Mouse (Mus musculus) erythroblast, embryonic 14.5 days (primary cell): ENCODE data around the gene Elf2. TPM values are rescaled to one million over a fixed set of nuclear protein-coding genes. Genes with fewer than 3 reads are reported as not detected.

Experiments
- H3K27me3 ChIP-seq: 2 replicates; pipeline ENCODE4 v1.6.1; 2012; ENCODE audit warnings: inconsistent platforms; ENCODE audit not compliant: control insufficient read depth
- H3K36me3 ChIP-seq: 2 replicates; pipeline ENCODE4 v1.6.1; 2012; ENCODE audit warnings: mild to moderate bottlenecking, inconsistent platforms; ENCODE audit not compliant: control insufficient read depth
- H3K4me1 ChIP-seq: 2 replicates; pipeline ENCODE4 v1.6.1; 2012; ENCODE audit warnings: inconsistent platforms; ENCODE audit not compliant: control insufficient read depth
- H3K4me3 ChIP-seq: replicated peaks from 2 replicates; pipeline ENCODE3; 2012; ENCODE audit warnings: moderate library complexity, mild to moderate bottlenecking, inconsistent platforms
- H3K9me3 ChIP-seq: 2 replicates; pipeline ENCODE4 v1.6.1; 2012; ENCODE audit warnings: low read length, inconsistent platforms, mixed read lengths; ENCODE audit not compliant: control insufficient read depth
- GATA1 ChIP-seq: IDR thresholded peaks from 2 replicates; pipeline ENCODE4 v1.6.1; 2012; ENCODE audit warnings: low read length, inconsistent platforms, mixed read lengths
- TAL1 ChIP-seq: IDR thresholded peaks from 3 replicates; pipeline ENCODE4 v1.6.1; 2012; ENCODE audit warnings: low read length, inconsistent platforms, mixed read lengths
- polyA plus RNA-seq: library from polyadenylated mRNA; stranded (reverse); fragments of >175 nt; gene quantifications from 2 replicates; pipeline ENCODE4 v1.2.3, GENCODE M21; 2012

Elf2 gene
- polyA plus RNA-seq, 1 experiment = 1.4 TPM

DNA sequence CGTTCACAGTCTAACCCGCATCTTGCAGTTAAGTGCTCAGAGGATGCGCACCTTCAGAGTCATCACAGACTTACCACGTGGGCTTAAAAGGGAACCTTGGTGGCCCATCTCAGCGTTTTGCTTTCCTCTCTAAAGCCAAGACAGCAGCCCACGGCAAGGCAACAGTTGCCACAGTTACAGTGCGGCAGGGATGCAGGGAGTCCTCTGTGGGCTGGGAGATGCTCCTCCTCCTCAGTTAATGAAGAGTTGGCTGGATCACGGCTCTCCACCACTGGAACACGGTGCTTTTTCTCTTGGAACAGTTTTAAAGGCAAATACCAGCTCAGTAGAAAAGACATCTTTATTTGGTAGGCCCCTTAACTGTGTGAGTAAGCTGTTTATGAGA, 111.7 kb downstream of the Elf2 start:
- TF ChIP-seq GATA1 (no peak), TAL1 (no peak)
- no peaks in the 10 kb centered on the region for H3K27me3 ChIP-seq
- no peaks in the 10 kb centered on the region for H3K9me3 ChIP-seq
- peaks cover 87% of the 10 kb centered on the region for H3K4me1 ChIP-seq
- H3K4me3 ChIP-seq = peak overlapping the region; percentile 51
- peaks cover 66% of the 10 kb centered on the region for H3K36me3 ChIP-seq

DNA sequence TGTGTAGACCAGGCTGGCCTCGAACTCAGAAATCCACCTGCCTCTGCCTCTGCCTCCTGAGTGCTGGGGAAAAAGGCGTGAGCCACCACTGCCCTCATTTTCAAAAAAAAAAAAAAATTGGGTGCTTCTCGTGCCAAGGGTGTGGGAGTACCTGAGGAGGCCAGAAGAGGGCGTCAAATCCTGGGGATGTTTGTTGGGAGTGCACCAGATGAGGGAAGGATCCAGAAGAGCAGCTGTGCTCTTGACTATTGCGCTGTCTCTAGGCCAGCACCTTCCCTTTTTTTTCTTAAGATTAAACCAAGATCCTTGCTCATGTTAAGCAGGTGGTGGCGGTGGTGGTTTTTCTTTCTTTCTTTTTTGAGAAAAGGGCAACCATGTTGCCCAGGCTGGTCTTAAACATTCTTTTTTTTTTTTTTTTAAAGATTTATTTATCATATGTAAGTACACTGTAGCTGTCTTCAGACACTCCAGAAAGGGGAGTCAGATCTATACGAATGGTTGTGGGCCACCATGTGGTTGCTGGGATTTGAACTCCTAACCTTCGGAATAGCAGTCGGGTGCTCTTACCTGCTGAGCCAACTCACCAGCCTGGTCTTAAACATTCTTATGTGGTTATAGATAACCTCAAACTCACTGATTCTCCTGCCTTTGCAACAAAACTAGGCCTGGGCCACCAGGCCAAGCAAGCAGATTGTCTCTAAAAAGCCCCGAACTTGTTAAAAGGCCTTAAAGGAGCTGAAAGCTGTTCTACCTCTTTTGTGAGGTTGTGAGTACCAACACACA, 112.2 kb downstream of the Elf2 start:
- H3K4me3 ChIP-seq = peak overlapping the region; percentile 51
- H3K36me3 ChIP-seq = peaks cover 60% of the 10 kb centered on the region
- H3K9me3 ChIP-seq = no peaks in the 10 kb centered on the region
- H3K27me3 ChIP-seq = no peaks in the 10 kb centered on the region
- TF ChIP-seq TAL1 (no peak), GATA1 (no peak)
- H3K4me1 ChIP-seq = peaks cover 87% of the 10 kb centered on the region

DNA sequence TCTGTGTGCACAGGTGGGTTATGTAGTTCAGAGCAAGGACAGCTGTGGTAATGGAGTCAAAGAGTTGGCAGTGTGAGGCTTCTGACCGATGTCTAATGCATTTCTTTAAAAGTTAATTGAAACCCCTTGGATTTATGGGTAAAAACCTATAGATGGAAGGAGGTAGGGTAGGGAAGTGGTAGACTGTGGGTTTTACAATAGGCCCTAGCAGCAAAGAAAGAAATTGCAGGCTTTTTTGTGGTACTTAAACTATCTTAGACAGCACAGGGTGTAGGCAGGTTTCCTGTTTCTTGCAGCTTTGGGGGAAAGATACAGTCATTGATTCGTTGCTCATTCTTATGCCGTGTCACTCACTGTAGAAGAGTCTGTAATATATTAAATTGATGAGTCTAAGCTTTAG, 113.9 kb downstream of the Elf2 start:
- Histone ChIP-seq H3K4me1 (peaks cover 77% of the 10 kb centered on the region), H3K36me3 (peaks cover 46% of the 10 kb centered on the region)

DNA sequence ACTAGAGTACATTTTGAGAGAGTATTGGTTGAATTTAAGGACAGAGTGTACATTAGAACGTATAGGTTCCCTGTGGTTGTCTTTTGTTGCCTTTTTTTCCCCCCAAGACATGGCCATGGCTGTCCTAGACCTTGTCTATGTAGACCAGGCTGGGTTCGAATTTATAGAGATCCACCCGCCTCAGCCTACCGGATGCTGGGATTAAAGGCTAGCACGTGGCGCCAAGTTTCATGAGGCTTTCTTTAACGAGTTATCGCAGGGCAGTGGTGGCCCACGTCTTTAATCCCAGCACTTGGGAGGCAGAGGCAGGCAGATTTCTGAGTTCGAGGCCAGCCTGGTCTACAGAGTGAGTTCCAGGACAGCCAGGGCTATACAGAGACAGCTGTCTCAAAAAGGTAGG, 114.5 kb downstream of the Elf2 start:
- peaks cover 70% of the 10 kb centered on the region for H3K4me1 ChIP-seq
- H3K27me3 ChIP-seq = peaks cover 12% of the 10 kb centered on the region
- H3K4me3 ChIP-seq = peak overlapping the region; percentile 97
- H3K9me3 ChIP-seq = no peaks in the 10 kb centered on the region
- no peak for TF ChIP-seq TAL1
- no peak for TF ChIP-seq GATA1
- peaks cover 39% of the 10 kb centered on the region for H3K36me3 ChIP-seq

More for the DNA sequence above, 113.9 kb downstream of the Elf2 start:
- Histone ChIP-seq H3K4me3 (peak overlapping the region; percentile 97), H3K27me3 (peaks cover 6% of the 10 kb centered on the region), H3K9me3 (no peaks in the 10 kb centered on the region)
- no peak for TF ChIP-seq GATA1
- TF ChIP-seq TAL1 = no peak

DNA sequence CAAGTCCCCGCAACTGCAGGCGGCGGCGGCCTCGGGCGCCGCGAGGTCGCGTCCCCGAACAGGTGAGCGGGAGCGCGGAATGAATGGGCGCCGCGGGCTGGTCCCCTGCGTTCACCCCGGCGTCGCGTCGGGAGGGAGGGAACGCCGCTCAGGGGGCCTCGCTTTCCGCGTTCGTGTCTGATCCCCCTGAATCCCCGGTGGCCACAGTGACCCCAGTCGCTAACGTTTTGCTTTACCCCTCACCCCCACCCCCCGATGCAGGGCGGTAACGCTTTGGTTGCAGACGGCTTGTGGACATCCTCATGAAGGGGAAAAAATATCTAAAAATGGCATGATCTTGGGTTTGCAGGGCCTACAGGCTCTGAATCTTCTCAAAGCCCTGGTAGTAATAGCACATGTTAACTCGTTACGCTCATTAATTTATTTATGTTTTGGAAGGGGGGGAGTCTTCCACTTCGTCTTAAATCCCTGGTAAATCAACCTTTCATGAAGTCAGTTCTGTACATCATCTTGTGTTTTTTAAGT, 115.2 kb downstream of the Elf2 start:
- Histone ChIP-seq H3K4me1 (peaks cover 63% of the 10 kb centered on the region), H3K27me3 (peaks cover 15% of the 10 kb centered on the region), H3K9me3 (no peaks in the 10 kb centered on the region), H3K4me3 (peak overlapping the region; percentile 97), H3K36me3 (peaks cover 36% of the 10 kb centered on the region)
- no peak for TF ChIP-seq TAL1
- TF ChIP-seq GATA1 = no peak

DNA sequence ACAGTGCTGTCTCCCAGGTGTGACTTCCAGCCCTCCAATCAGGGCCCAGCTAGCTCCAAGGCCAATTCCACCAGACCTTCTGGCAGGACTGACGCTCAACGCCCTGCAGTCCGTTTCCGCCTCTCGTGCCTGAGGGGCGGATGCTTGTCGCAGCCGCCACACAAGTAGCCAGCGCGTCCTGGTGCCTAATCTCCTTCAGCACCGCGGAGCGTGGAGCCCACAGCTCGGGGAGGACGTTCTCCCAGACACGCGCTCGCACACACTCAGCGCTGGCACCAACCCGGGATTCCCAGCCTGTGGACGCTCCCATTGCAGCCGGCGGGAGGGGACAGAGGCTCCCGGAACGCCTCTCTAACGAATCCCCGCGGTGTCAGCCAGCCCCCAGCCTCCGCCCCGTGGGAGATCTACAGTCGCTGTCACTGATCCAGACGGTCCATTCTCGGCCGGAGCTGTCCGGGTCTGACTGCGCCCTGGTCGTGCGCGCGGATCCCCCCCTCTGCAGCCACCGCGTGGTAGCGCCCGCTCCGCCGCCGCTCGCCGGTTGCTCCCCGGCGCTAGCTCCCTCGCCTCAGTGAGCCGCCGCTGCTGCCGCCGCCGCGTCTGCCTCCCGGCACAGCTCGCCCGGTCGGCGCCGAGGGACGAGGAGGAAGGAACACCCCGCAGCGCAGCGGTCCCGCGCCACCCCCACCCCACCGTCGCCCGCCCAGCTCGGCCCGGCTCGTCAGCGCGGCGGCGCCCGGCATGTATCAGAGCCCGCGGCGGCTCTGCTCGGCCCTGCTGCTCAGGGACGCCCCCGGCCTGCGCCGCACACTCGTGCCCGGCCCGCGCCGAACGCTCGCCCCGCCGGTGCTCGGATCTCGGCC, 115.9 kb downstream of the Elf2 start, which contains the start of gene Noct:
Noct (plus strand) TSS at position 85 of the 863 bp plus-strand sequence.
- TF ChIP-seq GATA1 (no peak), TAL1 (no peak)
- H3K36me3 ChIP-seq = peaks cover 36% of the 10 kb centered on the region
- H3K27me3 ChIP-seq = peaks cover 17% of the 10 kb centered on the region
- peak within 1 kb of the TSS; percentile 97 for H3K4me3 ChIP-seq
- H3K9me3 ChIP-seq = no peaks in the 10 kb centered on the region
- H3K4me1 ChIP-seq = peaks cover 57% of the 10 kb centered on the region

DNA sequence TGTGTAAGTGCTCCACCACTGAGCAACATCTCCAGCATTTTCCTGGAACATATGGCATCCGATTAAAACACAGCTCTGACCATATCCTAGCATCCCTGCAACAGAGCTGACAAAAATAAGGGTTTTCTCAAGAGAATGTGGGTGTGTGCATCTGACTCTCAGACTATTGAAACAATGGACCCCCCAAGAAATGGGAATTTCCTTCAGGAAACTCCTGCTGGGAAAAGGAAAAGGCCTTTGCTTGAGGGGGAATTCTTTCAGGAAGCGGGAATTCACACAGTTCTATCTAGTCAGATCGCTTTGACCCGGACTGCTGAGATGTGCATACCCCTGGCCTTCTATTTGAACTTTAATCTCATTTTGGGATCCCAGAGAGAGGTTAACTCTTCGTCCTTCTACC, 116.9 kb downstream of the Elf2 start:
- Histone ChIP-seq H3K4me1 (peaks cover 46% of the 10 kb centered on the region), H3K9me3 (no peaks in the 10 kb centered on the region), H3K36me3 (peaks cover 27% of the 10 kb centered on the region), H3K27me3 (peaks cover 22% of the 10 kb centered on the region), H3K4me3 (peak overlapping the region; percentile 97)
- no peak for TF ChIP-seq GATA1
- no peak for TF ChIP-seq TAL1

DNA sequence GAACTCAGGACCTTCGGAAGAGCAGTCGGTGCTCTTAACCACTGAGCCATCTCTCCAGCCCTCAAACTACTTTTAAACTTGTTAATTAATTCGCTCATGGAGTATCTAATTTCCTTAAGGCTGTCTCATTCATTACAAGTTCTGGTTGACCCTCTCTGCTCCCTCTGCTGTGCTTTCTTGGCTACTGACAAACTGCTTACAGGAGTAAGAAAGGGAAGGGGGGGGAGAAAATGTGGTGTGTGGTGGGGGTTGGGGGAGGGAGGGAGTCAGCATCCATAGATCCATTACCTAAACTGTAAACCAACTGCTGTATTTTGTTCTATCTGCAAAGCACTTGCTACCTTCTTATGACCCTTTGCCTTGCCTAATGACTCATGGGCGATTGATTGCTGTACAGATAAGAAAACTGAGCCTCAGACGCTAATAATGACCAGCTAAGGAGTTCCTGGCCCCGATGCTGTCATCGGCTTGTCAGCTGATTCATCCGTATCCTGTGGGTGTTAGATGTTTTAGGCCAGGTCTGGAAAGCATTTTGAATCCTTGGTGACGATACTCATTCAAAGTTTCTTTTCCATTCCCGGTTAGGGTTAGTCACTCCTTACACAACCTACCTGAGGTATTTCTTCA, 117.5 kb downstream of the Elf2 start:
- Histone ChIP-seq H3K27me3 (peaks cover 23% of the 10 kb centered on the region), H3K36me3 (peaks cover 21% of the 10 kb centered on the region), H3K4me3 (no peak overlapping the region), H3K9me3 (no peaks in the 10 kb centered on the region), H3K4me1 (peaks cover 40% of the 10 kb centered on the region)
- 0 out of 2 replicates have a peak, but pooled peaks have one; percentile 44 for TF ChIP-seq GATA1
- no peak for TF ChIP-seq TAL1

DNA sequence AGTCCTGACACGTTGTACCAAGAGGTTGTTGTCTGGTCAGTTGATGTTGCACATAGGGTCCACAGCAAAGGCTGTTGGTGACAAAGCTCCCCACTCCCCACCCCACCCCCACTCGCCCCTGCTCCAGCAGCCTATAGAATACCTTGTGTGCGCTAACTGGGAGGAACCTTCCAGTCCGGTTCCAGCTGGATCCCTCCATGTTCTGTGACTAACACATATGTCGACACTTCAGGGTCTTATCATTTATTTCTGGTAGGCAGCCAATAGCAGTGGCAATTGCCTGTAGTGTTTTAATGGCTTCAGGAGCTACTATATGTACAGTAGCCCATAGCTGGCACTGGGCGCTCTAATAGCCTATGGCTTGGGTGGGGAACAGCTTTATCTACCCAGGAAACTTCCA, 118.2 kb downstream of the Elf2 start:
- Histone ChIP-seq H3K36me3 (peaks cover 16% of the 10 kb centered on the region), H3K27me3 (peaks cover 23% of the 10 kb centered on the region), H3K9me3 (no peaks in the 10 kb centered on the region), H3K4me3 (no peak overlapping the region), H3K4me1 (peaks cover 34% of the 10 kb centered on the region)
- TF ChIP-seq GATA1 = no peak
- TF ChIP-seq TAL1 = no peak
